Mouse (Mus musculus): ENCODE measurements at regions not wholly inside any gene's neighbourhood (a gene's known extent, or its start where the extent isn't known, plus 50 kb on each side); places are given as distances from the start of the nearest gene placed in this dataset.
"Not testable (repeated sequence)": the region's sequence is repeated elsewhere in the genome, so short reads cannot be mapped to it uniquely, and the experiment has no call there.

DNA sequence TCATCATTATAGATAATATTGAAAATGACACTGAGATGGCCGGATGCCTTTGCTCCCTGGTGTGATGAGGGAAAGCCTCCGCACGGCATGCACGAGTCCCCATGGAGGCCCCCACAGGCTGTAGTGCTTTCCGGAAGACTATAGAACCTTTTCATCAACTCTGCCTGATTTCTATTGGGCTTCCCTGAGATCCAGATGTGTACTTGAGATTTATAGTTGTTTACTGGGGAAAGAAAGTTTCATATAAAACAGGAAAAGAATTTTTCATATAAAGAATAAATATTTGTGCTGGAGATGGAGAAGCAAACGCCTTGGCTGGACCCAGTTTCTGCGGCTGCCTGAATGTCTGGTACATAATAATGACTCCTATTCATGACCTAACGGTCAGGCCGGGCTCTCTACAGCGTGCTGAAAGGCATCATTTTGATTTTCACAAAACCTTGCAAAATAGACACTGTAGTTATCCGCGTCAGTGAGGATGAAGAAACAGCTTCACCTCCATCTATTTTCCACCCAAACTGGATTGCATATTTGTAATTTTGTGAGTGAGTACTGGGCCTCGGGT is 113.7 kb upstream of the Rasgrp1 start:
- WGBS (ENCODE audit: insufficient replicate concordance), result 77% methylated on average over 13 of the region's 13 CpGs
- Histone ChIP-seq H3K4me3 (ENCODE audit: low read depth, low read length) (no peak overlapping the region), H3K4me1 (ENCODE audit: insufficient read depth) (no peaks in the 10 kb centered on the region), H3K9me3 (ENCODE audit: low read length) (no peaks in the 10 kb centered on the region), H3K9ac (replicated peaks) (no peak overlapping the region), H3K27ac (ENCODE audit: low read depth) (no peak overlapping the region), H3K4me2 (ENCODE audit: low read depth, low read length) (no peak overlapping the region), H3K36me3 (replicated peaks; ENCODE audit: insufficient read depth, low read length) (no peaks in the 10 kb centered on the region), H3K27me3 (ENCODE audit: insufficient read depth, low read length) (no peaks in the 10 kb centered on the region)
- DNase-seq, result no peak
- no peak for TF ChIP-seq EP300 (IDR thresholded peaks at IDR 0.05; ENCODE audit: low read depth)
- no peak for ATAC-seq

DNA sequence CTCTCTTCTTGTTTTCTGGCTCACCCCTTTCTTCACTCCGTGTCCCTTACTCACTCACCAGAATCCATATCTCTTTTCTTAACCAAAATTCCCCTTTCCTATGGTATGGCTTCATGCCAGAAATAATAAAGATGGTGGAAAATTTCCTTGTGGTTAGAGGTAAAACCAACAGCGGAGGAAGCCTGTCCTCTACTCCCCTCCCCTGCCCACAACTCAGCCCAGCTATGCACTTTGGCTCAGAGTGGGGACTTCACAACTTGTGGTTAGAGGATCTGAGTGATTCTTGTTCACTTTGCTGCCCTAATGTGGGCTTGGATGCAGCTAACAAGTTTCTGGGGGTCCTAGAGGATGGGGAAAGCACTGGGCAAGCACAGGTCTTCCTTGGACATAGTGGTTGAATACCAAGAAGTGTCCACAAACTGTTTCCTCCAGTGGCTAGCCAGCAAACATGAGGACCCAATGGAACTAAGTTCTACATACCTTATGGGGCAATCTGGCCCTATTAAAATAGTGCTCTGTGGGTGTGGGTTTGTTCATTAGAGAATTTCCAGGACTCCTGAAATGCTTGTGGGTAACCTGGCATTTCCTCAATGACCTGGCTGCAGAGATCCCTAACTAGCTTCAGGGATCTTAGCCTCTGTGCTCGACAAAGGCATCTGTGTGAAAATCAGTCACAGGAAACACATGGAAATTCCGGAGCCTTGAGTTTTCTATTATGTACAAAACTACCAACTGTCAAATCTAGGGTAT is 118.9 kb upstream of the Rasgrp1 start:
- H3K27ac ChIP-seq (ENCODE audit: low read depth), result no peak overlapping the region
- no peaks in the 10 kb centered on the region for H3K9me3 ChIP-seq (ENCODE audit: low read length)
- no peak overlapping the region for H3K4me2 ChIP-seq (ENCODE audit: low read depth, low read length)
- no peaks in the 10 kb centered on the region for H3K4me1 ChIP-seq (ENCODE audit: insufficient read depth)
- 41% methylated on average over 4 of the region's 4 CpGs for WGBS (ENCODE audit: insufficient replicate concordance)
- H3K4me3 ChIP-seq (ENCODE audit: low read depth, low read length), result no peak overlapping the region
- no peaks in the 10 kb centered on the region for H3K36me3 ChIP-seq (replicated peaks; ENCODE audit: insufficient read depth, low read length)
- ATAC-seq, result no peak
- TF ChIP-seq EP300 (IDR thresholded peaks at IDR 0.05; ENCODE audit: low read depth), result no peak
- no peak for TF ChIP-seq CTCF (IDR thresholded peaks at IDR 0.05; ENCODE audit: low read depth)
- H3K27me3 ChIP-seq (ENCODE audit: insufficient read depth, low read length), result no peaks in the 10 kb centered on the region
- H3K9ac ChIP-seq (replicated peaks), result no peak overlapping the region
- DNase-seq, result no peak

DNA sequence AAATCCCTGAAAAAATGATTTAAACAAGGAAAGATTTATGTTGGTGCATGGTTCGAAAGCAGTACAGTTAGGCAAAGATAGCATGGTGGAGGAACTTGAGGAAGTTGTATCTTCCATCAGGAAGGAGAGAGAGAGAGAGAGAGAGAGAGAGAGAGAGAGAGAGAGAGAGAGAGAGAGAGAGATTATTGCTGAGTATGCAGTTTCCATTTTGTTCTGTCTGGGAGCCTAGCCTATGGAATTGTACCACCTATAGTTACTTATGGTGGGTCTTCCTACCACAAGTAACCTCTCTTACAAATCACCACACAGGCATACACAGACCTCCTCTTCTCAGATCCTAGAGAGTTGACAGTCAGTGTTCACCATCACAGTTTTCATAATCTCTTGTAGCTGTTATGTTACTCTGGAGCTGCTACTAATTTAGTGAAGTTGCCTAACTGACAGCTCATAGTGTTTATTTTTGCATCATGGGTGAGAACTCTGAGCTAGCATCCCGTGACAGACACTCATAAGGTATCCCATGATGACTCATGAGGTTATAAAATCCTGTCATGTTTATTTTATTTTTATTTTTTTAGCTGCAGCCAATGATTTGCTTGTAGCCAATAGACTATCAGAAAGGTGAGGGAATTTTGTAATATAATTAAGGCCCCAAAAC is 132.2 kb upstream of the Rasgrp1 start:
- WGBS (ENCODE audit: insufficient replicate concordance), result 63% methylated on average over 2 of the region's 2 CpGs
- no peak for ATAC-seq

DNA sequence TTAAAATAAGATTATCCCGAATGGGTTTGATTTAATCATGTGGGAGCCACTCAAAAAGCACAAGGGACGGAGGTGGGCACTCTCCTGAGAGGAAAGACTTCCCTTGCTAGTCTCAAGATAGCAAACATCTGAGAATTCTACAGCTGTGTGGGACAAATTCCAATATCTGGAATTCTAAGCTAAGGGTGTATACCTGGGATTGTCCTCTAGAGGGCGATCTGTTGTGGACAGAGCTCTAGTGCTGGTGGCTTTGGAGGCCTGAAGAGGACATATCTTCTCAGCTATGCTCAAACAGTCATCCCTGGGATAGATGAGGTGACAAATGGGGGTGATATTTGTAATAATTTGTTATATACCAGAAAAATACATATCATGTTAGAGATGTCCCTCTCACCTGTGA is 132.8 kb upstream of the Rasgrp1 start:
- DNase-seq, result no peak
- H3K4me2 ChIP-seq (ENCODE audit: low read depth, low read length), result no peak overlapping the region
- WGBS (ENCODE audit: insufficient replicate concordance), result 37% methylated on average over 3 of the region's 3 CpGs
- TF ChIP-seq CTCF (IDR thresholded peaks at IDR 0.05; ENCODE audit: low read depth) (peak; percentile 52), EP300 (IDR thresholded peaks at IDR 0.05; ENCODE audit: low read depth) (no peak)
- no peak overlapping the region for H3K27ac ChIP-seq (ENCODE audit: low read depth)
- no peaks in the 10 kb centered on the region for H3K27me3 ChIP-seq (ENCODE audit: insufficient read depth, low read length)
- no peak for ATAC-seq
- H3K4me3 ChIP-seq (ENCODE audit: low read depth, low read length), result no peak overlapping the region
- no peaks in the 10 kb centered on the region for H3K4me1 ChIP-seq (ENCODE audit: insufficient read depth)
- no peaks in the 10 kb centered on the region for H3K9me3 ChIP-seq (ENCODE audit: low read length)
- H3K36me3 ChIP-seq (replicated peaks; ENCODE audit: insufficient read depth, low read length), result no peaks in the 10 kb centered on the region
- H3K9ac ChIP-seq (replicated peaks), result no peak overlapping the region

More for the DNA sequence above, 132.2 kb upstream of the Rasgrp1 start:
- Histone ChIP-seq H3K36me3 (replicated peaks; ENCODE audit: insufficient read depth, low read length) (no peaks in the 10 kb centered on the region), H3K4me3 (ENCODE audit: low read depth, low read length) (no peak overlapping the region), H3K9me3 (ENCODE audit: low read length) (no peaks in the 10 kb centered on the region), H3K27ac (ENCODE audit: low read depth) (no peak overlapping the region), H3K9ac (replicated peaks) (no peak overlapping the region), H3K27me3 (ENCODE audit: insufficient read depth, low read length) (no peaks in the 10 kb centered on the region), H3K4me2 (ENCODE audit: low read depth, low read length) (no peak overlapping the region), H3K4me1 (ENCODE audit: insufficient read depth) (no peaks in the 10 kb centered on the region)
- TF ChIP-seq EP300 (IDR thresholded peaks at IDR 0.05; ENCODE audit: low read depth) (no peak), CTCF (IDR thresholded peaks at IDR 0.05; ENCODE audit: low read depth) (no peak)
- DNase-seq, result no peak

DNA sequence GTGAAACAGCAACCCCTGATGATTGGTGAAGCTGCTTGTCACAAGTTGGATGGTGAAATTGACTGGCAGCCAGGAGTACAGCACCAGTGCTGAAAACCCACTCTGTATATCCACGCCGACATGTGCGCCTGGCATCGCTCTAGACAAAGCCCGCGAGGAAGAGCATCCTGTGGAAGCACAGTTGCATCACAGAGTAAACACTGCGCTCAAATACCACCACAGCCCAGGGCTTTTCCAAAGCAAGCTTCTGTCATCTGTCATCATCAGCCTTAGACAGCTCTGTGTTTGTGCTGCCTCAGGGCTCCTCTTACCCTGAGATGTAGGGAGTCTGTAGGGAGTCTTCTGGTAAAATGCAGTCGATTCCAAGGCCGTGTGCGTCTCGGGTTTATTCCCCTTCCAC is 134.7 kb upstream of the Rasgrp1 start:
- H3K27ac ChIP-seq (ENCODE audit: low read depth); H3K4me2 ChIP-seq (ENCODE audit: low read depth, low read length); H3K36me3 ChIP-seq (replicated peaks; ENCODE audit: insufficient read depth, low read length); H3K9ac ChIP-seq (replicated peaks); H3K27me3 ChIP-seq (ENCODE audit: insufficient read depth, low read length); ATAC-seq; H3K4me1 ChIP-seq (ENCODE audit: insufficient read depth); H3K9me3 ChIP-seq (ENCODE audit: low read length); H3K4me3 ChIP-seq (ENCODE audit: low read depth, low read length); DNase-seq: not testable (repeated sequence)
- 74% methylated on average over 8 of the region's 11 CpGs for WGBS (ENCODE audit: insufficient replicate concordance)

DNA sequence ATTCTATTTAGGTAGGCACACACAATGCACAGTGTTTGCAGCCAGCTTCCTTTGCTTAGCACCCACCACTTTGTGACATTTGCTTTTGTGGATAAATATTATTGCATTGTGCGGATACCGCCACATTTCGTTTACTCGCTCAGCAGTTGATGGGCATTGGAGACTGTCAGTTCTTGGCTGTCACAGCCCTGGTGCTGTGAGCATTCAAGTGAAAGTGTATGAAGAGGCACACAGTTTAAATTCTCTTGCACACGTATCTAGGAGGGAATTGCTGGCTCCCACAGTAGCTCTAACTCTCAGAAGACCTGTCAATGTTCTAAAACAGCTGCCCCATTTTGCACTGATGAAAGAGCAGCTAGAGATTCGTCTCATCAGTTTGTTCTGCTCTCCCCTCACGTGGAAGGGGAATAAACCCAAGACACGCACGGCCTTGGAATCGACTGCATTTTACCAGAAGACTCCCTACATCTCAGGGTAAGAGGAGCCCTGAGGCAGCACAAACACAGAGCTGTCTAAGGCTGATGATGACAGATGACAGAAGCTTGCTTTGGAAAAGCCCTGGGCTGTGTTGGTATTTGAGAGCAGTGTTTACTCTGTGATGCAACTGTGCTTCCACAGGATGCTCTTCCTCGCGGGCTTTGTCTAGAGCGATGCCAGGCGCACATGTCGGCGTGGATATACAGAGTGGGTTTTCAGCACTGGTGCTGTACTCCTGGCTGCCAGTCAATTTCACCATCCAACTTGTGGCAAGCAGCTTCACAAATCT is 136.6 kb upstream of the Rasgrp1 start:
- not testable (repeated sequence) for DNase-seq; H3K4me1 ChIP-seq (ENCODE audit: insufficient read depth); H3K9me3 ChIP-seq (ENCODE audit: low read length); H3K9ac ChIP-seq (replicated peaks); H3K27ac ChIP-seq (ENCODE audit: low read depth); ATAC-seq; H3K27me3 ChIP-seq (ENCODE audit: insufficient read depth, low read length); H3K36me3 ChIP-seq (replicated peaks; ENCODE audit: insufficient read depth, low read length); H3K4me3 ChIP-seq (ENCODE audit: low read depth, low read length); H3K4me2 ChIP-seq (ENCODE audit: low read depth, low read length)
- WGBS (ENCODE audit: insufficient replicate concordance), result 69% methylated on average over 16 of the region's 16 CpGs

Measured in liver, postnatal 0 days (tissue).